Mouse (Mus musculus) myocyte (in vitro differentiated cells): ENCODE data around the gene Capn3.

Experiments used
- CEBPB ChIP-seq: IDR thresholded peaks from 2 replicates; pipeline ENCODE4 v1.6.1; 2011; ENCODE audit warnings: mild to moderate bottlenecking, moderate library complexity; ENCODE audit not compliant: poor library complexity, insufficient read depth, severe bottlenecking
- E2F4 ChIP-seq: IDR thresholded peaks from one replicate; pipeline ENCODE4 v1.6.1; 2011; ENCODE audit warnings: mild to moderate bottlenecking, control low read depth, moderate library complexity; ENCODE audit not compliant: insufficient read depth
- MAX ChIP-seq: IDR thresholded peaks from one replicate; pipeline ENCODE4 v1.6.1; 2011; ENCODE audit warnings: low read depth, mild to moderate bottlenecking, control low read depth
- MYOD1 ChIP-seq, 3 experiments: IDR thresholded peaks; one replicate each; pipeline ENCODE4 v1.6.1; 2011; ENCODE audit warnings: control low read depth in 2 of 3, low read depth in 2 of 3, mild to moderate bottlenecking in 2 of 3, moderate library complexity in 1 of 3; ENCODE audit not compliant: insufficient read length in 2 of 3, control insufficient read depth in 1 of 3
- MYOG ChIP-seq, 3 experiments: IDR thresholded peaks; one replicate each; pipeline ENCODE4 v1.6.1; 2011; ENCODE audit warnings: control low read depth in 2 of 3, low read depth in 2 of 3, mild to moderate bottlenecking in 2 of 3; ENCODE audit not compliant: insufficient read length in 2 of 3, control insufficient read depth in 1 of 3, insufficient read depth in 1 of 3
- POLR2A ChIP-seq: IDR thresholded peaks from one replicate; pipeline ENCODE4 v1.6.1; 2011; ENCODE audit warnings: low read depth, mild to moderate bottlenecking, control low read depth, moderate library complexity; ENCODE audit not compliant: insufficient read length
- POLR2AphosphoS2 ChIP-seq: IDR thresholded peaks from one replicate; pipeline ENCODE4 v1.6.1; 2011; ENCODE audit warnings: low read depth, control low read depth; ENCODE audit not compliant: insufficient read length
- SRF ChIP-seq: IDR thresholded peaks from one replicate; pipeline ENCODE4 v1.6.1; 2011; ENCODE audit warnings: low read depth; ENCODE audit not compliant: control insufficient read depth, insufficient read length
- TCF12 ChIP-seq: IDR thresholded peaks from one replicate; pipeline ENCODE4 v1.6.1; 2011; ENCODE audit warnings: mild to moderate bottlenecking, control low read depth; ENCODE audit not compliant: poor library complexity, insufficient read depth, severe bottlenecking
- USF1 ChIP-seq: IDR thresholded peaks from one replicate; pipeline ENCODE4 v1.6.1; 2011; ENCODE audit warnings: low read depth, mild to moderate bottlenecking, control low read depth, moderate library complexity

DNA sequence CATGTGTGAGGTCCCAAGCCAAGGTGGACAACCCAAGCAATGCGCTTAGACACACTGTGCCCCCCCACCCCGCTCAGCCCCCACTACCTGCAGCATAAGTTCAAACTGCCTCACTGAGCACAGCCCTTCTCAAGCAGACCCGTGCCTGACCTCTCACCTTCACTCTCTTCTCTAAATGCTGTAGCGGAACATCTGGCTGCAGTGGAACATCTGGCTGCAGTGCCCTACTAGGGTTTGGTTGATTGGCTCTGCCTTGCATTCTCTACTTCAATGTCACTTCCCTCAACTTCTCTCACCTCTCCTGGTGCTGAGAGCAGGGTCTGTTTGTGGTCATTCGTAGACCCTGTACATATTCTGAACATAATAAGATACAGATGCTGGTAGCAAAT lies 9.6 kb downstream of the Capn3 start:
- TF ChIP-seq TCF12 (no peak), MAX (no peak), POLR2A (no peak), USF1 (no peak), SRF (no peak), E2F4 (no peak), MYOD1 (IDR thresholded peaks at IDR 0.05; ENCODE audit: control insufficient read depth in 1 of 3, insufficient read length in 2 of 3, low read depth in 2 of 3) (no peak), POLR2AphosphoS2 (no peak), CEBPB (no peak), MYOG (IDR thresholded peaks at IDR 0.05; ENCODE audit: control insufficient read depth in 1 of 3, insufficient read depth in 1 of 3, insufficient read length in 2 of 3, low read depth in 2 of 3) (no peak)
